Comparison of ENCODE assay signal across 7 mouse cellular contexts in genomic region chr5:24445428-24446080, GRCm38 (mm10). TPM values are rescaled to one million over a fixed set of nuclear protein-coding genes. Genes with fewer than 3 reads are reported as not detected.
A peak's percentile ranks its signal among the peaks of the same experiment; 100 is the strongest.
DNase-seq lines count a peak whose midpoint lies in the region; ATAC-seq and TF ChIP-seq lines count a peak whose summit lies in the region.

No protein-coding gene starts in this region.

- peak overlapping the region; percentile 97 for H3K4me2 ChIP-seq in forebrain, postnatal 0 days (ENCODE audit: low read depth)

- peak; percentile 6 for ATAC-seq in forebrain, postnatal 0 days

- TF ChIP-seq POLR2A in cortical plate, adult 2 months (IDR thresholded peaks at IDR 0.05; ENCODE audit: extremely low read depth, insufficient read depth, low read length) = no peak

- TF ChIP-seq CTCF in layer of hippocampus, adult 2 months (conservative IDR thresholded peaks at IDR 0.05) = peak; percentile 51
- no peak for TF ChIP-seq CTCF in cortical plate, adult 2 months (IDR thresholded peaks at IDR 0.05; ENCODE audit: extremely low read depth, insufficient read depth, low read length)
- peak; percentile 45 for TF ChIP-seq CTCF in forebrain, postnatal 0 days (IDR thresholded peaks at IDR 0.05; ENCODE audit: low read depth)

- peaks cover 3% of the 10 kb centered on the region; the same call in 1 of the 2 replicates for H3K4me1 ChIP-seq in cortical plate, adult 2 months (ENCODE audit: control insufficient read depth, insufficient read depth, low read length)
- H3K4me1 ChIP-seq in forebrain, postnatal 0 days (ENCODE audit: insufficient read depth) = peaks cover 16% of the 10 kb centered on the region
- H3K4me1 ChIP-seq in midbrain, embryonic 10.5 days = peaks cover 49% of the 10 kb centered on the region

- H3K9ac ChIP-seq in forebrain, postnatal 0 days = peak overlapping the region; percentile 98

- peak overlapping the region; percentile 77 for H3K4me3 ChIP-seq in layer of hippocampus, adult 2 months
- peak overlapping the region; percentile 81 for H3K4me3 ChIP-seq in cortical plate, adult 2 months (ENCODE audit: insufficient read depth, low read length)
- H3K4me3 ChIP-seq in forebrain, postnatal 0 days (ENCODE audit: low read depth, low read length) = peak overlapping the region; percentile 87
- peak overlapping the region; percentile 96 for H3K4me3 ChIP-seq in midbrain, embryonic 10.5 days

- DNase-seq in layer of hippocampus, adult 2 months (ENCODE audit: low spot score in 2 of 2) = no peak
- DNase-seq in layer of hippocampus, adult 8-10 months (ENCODE audit: low spot score in 2 of 2) = no peak
- no peak for DNase-seq in forebrain, postnatal 0 days
- no peak for DNase-seq in midbrain, embryonic 10.5 days (ENCODE audit: low spot score)
- no peak for DNase-seq in ovary, postnatal 10 days (ENCODE audit: low spot score)
- DNase-seq in kidney, postnatal 36 days = no peak

- 56% methylated on average over 20 of the region's 20 CpGs for WGBS in forebrain, postnatal 0 days
- 58% methylated on average over 20 of the region's 20 CpGs for WGBS in midbrain, embryonic 10.5 days

- H3K27me3 ChIP-seq in forebrain, postnatal 0 days (ENCODE audit: insufficient read depth, low read length) = no peaks in the 10 kb centered on the region
- H3K27me3 ChIP-seq in midbrain, embryonic 10.5 days (ENCODE audit: low read depth, poor library complexity, severe bottlenecking) = peaks cover 20% of the 10 kb centered on the region

- no peaks in the 10 kb centered on the region for H3K9me3 ChIP-seq in forebrain, postnatal 0 days (ENCODE audit: low read length)
- H3K9me3 ChIP-seq in midbrain, embryonic 10.5 days (replicated peaks) = no peaks in the 10 kb centered on the region

- H3K27ac ChIP-seq in layer of hippocampus, adult 2 months = peak overlapping the region; percentile 97
- peak overlapping the region; percentile 77 for H3K27ac ChIP-seq in cortical plate, adult 2 months (ENCODE audit: insufficient read depth, low read length)
- H3K27ac ChIP-seq in forebrain, postnatal 0 days (ENCODE audit: low read depth, low read length) = peak overlapping the region; percentile 94
- peak overlapping the region; percentile 97 for H3K27ac ChIP-seq in midbrain, embryonic 10.5 days (replicated peaks)

- peaks cover 20% of the 10 kb centered on the region for H3K36me3 ChIP-seq in forebrain, postnatal 0 days (ENCODE audit: insufficient read depth)
- H3K36me3 ChIP-seq in midbrain, embryonic 10.5 days = peaks cover 35% of the 10 kb centered on the region

RNA-seq across cellular contexts. Expression of gene Fastk, which starts 0.5 kb away (rescaled TPM):
- total RNA-seq in layer of hippocampus, adult 2 months (2021) = 100 to 1,000 TPM; 127 to 130 TPM
- 100 to 1,000 TPM; 131 to 154 (median 134) TPM for total RNA-seq in layer of hippocampus, adult 8-10 months (2022)
- 237 and 255 TPM in 2 replicates for polyA plus RNA-seq in cortical plate, adult 2 months (2012; rRNA removed)
- total RNA-seq in forebrain, postnatal 0 days (2014; rRNA removed) = 87.0 and 132 TPM in 2 replicates
- 88.7 and 91.9 TPM in 2 replicates for polyA plus RNA-seq in forebrain, postnatal 0 days (2015; fragmentation: Nextera tagmentation; extraction: Ambion mirVana)
- polyA plus RNA-seq in midbrain, embryonic 10.5 days (2016; fragmentation: Nextera tagmentation; extraction: Ambion mirVana) = 107 and 113 TPM in 2 replicates

RNA-seq across cellular contexts. Expression of gene Tmub1, which starts 2.1 kb away (rescaled TPM):
- total RNA-seq in layer of hippocampus, adult 2 months (2021) = 10 to 100 TPM; 22.2 to 22.5 TPM
- total RNA-seq in layer of hippocampus, adult 8-10 months (2022) = 10 to 100 TPM; 19.0 to 23.5 (median 19.7) TPM
- polyA plus RNA-seq in cortical plate, adult 2 months (2012; rRNA removed) = 48.7 and 49.0 TPM in 2 replicates
- total RNA-seq in forebrain, postnatal 0 days (2014; rRNA removed) = 34.3 and 47.2 TPM in 2 replicates
- polyA plus RNA-seq in forebrain, postnatal 0 days (2015; fragmentation: Nextera tagmentation; extraction: Ambion mirVana) = 54.8 and 56.7 TPM in 2 replicates
- 30.9 and 32.9 TPM in 2 replicates for polyA plus RNA-seq in midbrain, embryonic 10.5 days (2016; fragmentation: Nextera tagmentation; extraction: Ambion mirVana)

RNA-seq across cellular contexts. Expression of gene Agap3, which starts 6.4 kb away (rescaled TPM):
- total RNA-seq in layer of hippocampus, adult 2 months (2021) = 100 to 1,000 TPM; 651 to 655 TPM
- 100 to 1,000 TPM; 563 to 611 (median 584) TPM for total RNA-seq in layer of hippocampus, adult 8-10 months (2022)
- polyA plus RNA-seq in cortical plate, adult 2 months (2012; rRNA removed) = 438 and 458 TPM in 2 replicates
- total RNA-seq in forebrain, postnatal 0 days (2014; rRNA removed) = 270 and 296 TPM in 2 replicates
- polyA plus RNA-seq in forebrain, postnatal 0 days (2015; fragmentation: Nextera tagmentation; extraction: Ambion mirVana) = 136 and 140 TPM in 2 replicates
- polyA plus RNA-seq in midbrain, embryonic 10.5 days (2016; fragmentation: Nextera tagmentation; extraction: Ambion mirVana) = 27.6 and 31.2 TPM in 2 replicates

RNA-seq across cellular contexts. Expression of gene Slc4a2, which starts 21.9 kb away (rescaled TPM):
- 10 to 100 TPM; 32.5 to 37.6 TPM for total RNA-seq in layer of hippocampus, adult 2 months (2021)
- 10 to 100 TPM; 28.8 to 38.8 (median 33.5) TPM for total RNA-seq in layer of hippocampus, adult 8-10 months (2022)
- 36.5 and 39.9 TPM in 2 replicates for polyA plus RNA-seq in cortical plate, adult 2 months (2012; rRNA removed)
- total RNA-seq in forebrain, postnatal 0 days (2014; rRNA removed) = 21.4 and 31.9 TPM in 2 replicates
- 9.7 and 13.9 TPM in 2 replicates for polyA plus RNA-seq in forebrain, postnatal 0 days (2015; fragmentation: Nextera tagmentation; extraction: Ambion mirVana)
- 32.9 and 33.3 TPM in 2 replicates for polyA plus RNA-seq in midbrain, embryonic 10.5 days (2016; fragmentation: Nextera tagmentation; extraction: Ambion mirVana)

RNA-seq across cellular contexts. Expression of gene Cdk5, which starts 22.2 kb away (rescaled TPM):
- total RNA-seq in layer of hippocampus, adult 2 months (2021) = 100 to 1,000 TPM; 118 to 136 TPM
- total RNA-seq in layer of hippocampus, adult 8-10 months (2022) = 100 to 1,000 TPM; 120 to 139 (median 128) TPM
- polyA plus RNA-seq in cortical plate, adult 2 months (2012; rRNA removed) = 232 TPM in 2 replicates
- total RNA-seq in forebrain, postnatal 0 days (2014; rRNA removed) = 83.3 and 93.8 TPM in 2 replicates
- 156 and 165 TPM in 2 replicates for polyA plus RNA-seq in forebrain, postnatal 0 days (2015; fragmentation: Nextera tagmentation; extraction: Ambion mirVana)
- 49.0 and 61.6 TPM in 2 replicates for polyA plus RNA-seq in midbrain, embryonic 10.5 days (2016; fragmentation: Nextera tagmentation; extraction: Ambion mirVana)
